Mouse (Mus musculus): ENCODE results near the gene Ankrd16. TPM values are rescaled to one million over a fixed set of nuclear protein-coding genes. Genes with fewer than 3 reads are reported as not detected.

The Ankrd16 gene
- 31.5 TPM for polyA plus RNA-seq (2015; fragmentation: Illumina TruSeq; extraction: RNeasy Lipid Tissue Mini Kit (QIAGEN cat#74804); ENCODE audit: insufficient read depth, low read depth, low replicate concordance)

GRCm38 (mm10) chr2:11777091-11778068, at the start of gene Ankrd16, which contains the start of gene Fbh1:
Ankrd16 (plus strand) TSS chr2:11777876.
Fbh1 (minus strand) TSS chr2:11777582.

Other genes with a start within 250 kb of the Ankrd16 start
- gene Pfkfb3, start 223.8 kb upstream of the Ankrd16 start, polyA plus RNA-seq (2015; fragmentation: Illumina TruSeq; extraction: RNeasy Lipid Tissue Mini Kit (QIAGEN cat#74804); ENCODE audit: insufficient read depth, low read depth, low replicate concordance): 4.6 TPM
- gene Rbm17, start 173.7 kb upstream of the Ankrd16 start, polyA plus RNA-seq (2015; fragmentation: Illumina TruSeq; extraction: RNeasy Lipid Tissue Mini Kit (QIAGEN cat#74804); ENCODE audit: insufficient read depth, low read depth, low replicate concordance): 38.7 TPM
- not detected for gene Gm17490, start 151.6 kb upstream of the Ankrd16 start, polyA plus RNA-seq (2015; fragmentation: Illumina TruSeq; extraction: RNeasy Lipid Tissue Mini Kit (QIAGEN cat#74804); ENCODE audit: insufficient read depth, low read depth, low replicate concordance)
- 0.30 TPM for gene Il2ra, start 135.1 kb upstream of the Ankrd16 start, polyA plus RNA-seq (2015; fragmentation: Illumina TruSeq; extraction: RNeasy Lipid Tissue Mini Kit (QIAGEN cat#74804); ENCODE audit: insufficient read depth, low read depth, low replicate concordance)
- 6.0 TPM for gene Il15ra, start 72.6 kb upstream of the Ankrd16 start, polyA plus RNA-seq (2015; fragmentation: Illumina TruSeq; extraction: RNeasy Lipid Tissue Mini Kit (QIAGEN cat#74804); ENCODE audit: insufficient read depth, low read depth, low replicate concordance)
- 22.0 TPM for gene Fbh1, start 294 bp upstream of the Ankrd16 start, polyA plus RNA-seq (2015; fragmentation: Illumina TruSeq; extraction: RNeasy Lipid Tissue Mini Kit (QIAGEN cat#74804); ENCODE audit: insufficient read depth, low read depth, low replicate concordance)